Mouse (Mus musculus): ENCODE data around the gene Tph2. TPM values are rescaled to one million over a fixed set of nuclear protein-coding genes. Genes with fewer than 3 reads are reported as not detected.

The Tph2 gene
- total and polyA plus RNA-seq, 3 experiments = not detected

- WGBS = 70% methylated on average over 5 of the region's 5 CpGs
Measured at GRCm38 (mm10) chr10:115160289-115160688, 24.5 kb downstream of the Tph2 start.

GRCm38 (mm10) chr10:115147308-115147707 lies 37.5 kb downstream of the Tph2 start:
- no peak for DNase-seq
- Histone ChIP-seq H3K27me3 (ENCODE audit: control insufficient read depth, insufficient read depth, low read length) (no peaks in the 10 kb centered on the region), H3K9ac (ENCODE audit: low read depth, low read length) (no peak overlapping the region), H3K4me1 (ENCODE audit: control insufficient read depth, insufficient read depth, low read length) (no peaks in the 10 kb centered on the region), H3K4me3 (no peak overlapping the region), H3K36me3 (ENCODE audit: control insufficient read depth, insufficient read depth, low read length) (no peaks in the 10 kb centered on the region), H3K79me2 (replicated peaks; ENCODE audit: control insufficient read depth, insufficient read depth, low read length) (no peaks in the 10 kb centered on the region), H3K27ac (no peak overlapping the region)
- TF ChIP-seq EP300 (IDR thresholded peaks at IDR 0.05; ENCODE audit: insufficient read depth, low read depth, low read length) (no peak), CTCF (IDR thresholded peaks at IDR 0.05) (peak; percentile 45)
- intact Hi-C loops (cut with DNase I) = no loop called here
- WGBS = 76% methylated on average over 5 of the region's 5 CpGs

More at GRCm38 (mm10) chr10:115160289-115160688, 24.5 kb downstream of the Tph2 start:
- no peak for DNase-seq
- Histone ChIP-seq H3K4me1 (ENCODE audit: control insufficient read depth, insufficient read depth, low read length) (no peaks in the 10 kb centered on the region), H3K27me3 (ENCODE audit: control insufficient read depth, insufficient read depth, low read length) (no peaks in the 10 kb centered on the region), H3K4me3 (no peak overlapping the region), H3K36me3 (ENCODE audit: control insufficient read depth, insufficient read depth, low read length) (no peaks in the 10 kb centered on the region), H3K79me2 (replicated peaks; ENCODE audit: control insufficient read depth, insufficient read depth, low read length) (no peaks in the 10 kb centered on the region), H3K27ac (no peak overlapping the region), H3K9ac (ENCODE audit: low read depth, low read length) (no peak overlapping the region)
- intact Hi-C loops (cut with DNase I) = no loop called here
- TF ChIP-seq EP300 (IDR thresholded peaks at IDR 0.05; ENCODE audit: insufficient read depth, low read depth, low read length) = no peak
- TF ChIP-seq POLR2A (IDR thresholded peaks at IDR 0.05; ENCODE audit: insufficient read depth, low read depth, low read length) = no peak
- no peak for TF ChIP-seq CTCF (IDR thresholded peaks at IDR 0.05)

- Histone ChIP-seq H3K36me3 (ENCODE audit: control insufficient read depth, insufficient read depth, low read length) (no peaks in the 10 kb centered on the region), H3K79me2 (replicated peaks; ENCODE audit: control insufficient read depth, insufficient read depth, low read length) (no peaks in the 10 kb centered on the region), H3K27me3 (ENCODE audit: control insufficient read depth, insufficient read depth, low read length) (no peaks in the 10 kb centered on the region), H3K4me1 (ENCODE audit: control insufficient read depth, insufficient read depth, low read length) (no peaks in the 10 kb centered on the region), H3K4me3 (no peak overlapping the region), H3K27ac (no peak overlapping the region), H3K9ac (ENCODE audit: low read depth, low read length) (no peak overlapping the region)
- no peak for TF ChIP-seq POLR2A (IDR thresholded peaks at IDR 0.05; ENCODE audit: insufficient read depth, low read depth, low read length)
- TF ChIP-seq CTCF (IDR thresholded peaks at IDR 0.05) = no peak
- no peak for TF ChIP-seq EP300 (IDR thresholded peaks at IDR 0.05; ENCODE audit: insufficient read depth, low read depth, low read length)
- intact Hi-C loops (cut with DNase I) = no loop called here
- 76% methylated on average over 8 of the region's 8 CpGs for WGBS
- no peak for DNase-seq
Measured at GRCm38 (mm10) chr10:115146257-115146898, 38.4 kb downstream of the Tph2 start.

GRCm38 (mm10) chr10:115144542-115144941 lies 40.3 kb downstream of the Tph2 start:
- TF ChIP-seq POLR2A (IDR thresholded peaks at IDR 0.05; ENCODE audit: insufficient read depth, low read depth, low read length) (no peak), CTCF (IDR thresholded peaks at IDR 0.05) (no peak), EP300 (IDR thresholded peaks at IDR 0.05; ENCODE audit: insufficient read depth, low read depth, low read length) (no peak)
- no peak overlapping the region for H3K9ac ChIP-seq (ENCODE audit: low read depth, low read length)
- DNase-seq = no peak
- no peaks in the 10 kb centered on the region for H3K79me2 ChIP-seq (replicated peaks; ENCODE audit: control insufficient read depth, insufficient read depth, low read length)
- intact Hi-C loops (cut with DNase I) = no loop called here
- no peaks in the 10 kb centered on the region for H3K27me3 ChIP-seq (ENCODE audit: control insufficient read depth, insufficient read depth, low read length)
- no peaks in the 10 kb centered on the region for H3K36me3 ChIP-seq (ENCODE audit: control insufficient read depth, insufficient read depth, low read length)
- H3K27ac ChIP-seq = no peak overlapping the region
- H3K4me3 ChIP-seq = no peak overlapping the region
- WGBS = 26% methylated on average over 5 of the region's 5 CpGs
- no peaks in the 10 kb centered on the region for H3K4me1 ChIP-seq (ENCODE audit: control insufficient read depth, insufficient read depth, low read length)

- no peaks in the 10 kb centered on the region for H3K4me1 ChIP-seq (ENCODE audit: control insufficient read depth, insufficient read depth, low read length)
- H3K9ac ChIP-seq (ENCODE audit: low read depth, low read length) = no peak overlapping the region
- no peaks in the 10 kb centered on the region for H3K36me3 ChIP-seq (ENCODE audit: control insufficient read depth, insufficient read depth, low read length)
- intact Hi-C loops (cut with DNase I) = no loop called here
- DNase-seq = no peak
- H3K4me3 ChIP-seq = no peak overlapping the region
- no peaks in the 10 kb centered on the region for H3K79me2 ChIP-seq (replicated peaks; ENCODE audit: control insufficient read depth, insufficient read depth, low read length)
- no peaks in the 10 kb centered on the region for H3K27me3 ChIP-seq (ENCODE audit: control insufficient read depth, insufficient read depth, low read length)
- TF ChIP-seq POLR2A (IDR thresholded peaks at IDR 0.05; ENCODE audit: insufficient read depth, low read depth, low read length) (no peak), EP300 (IDR thresholded peaks at IDR 0.05; ENCODE audit: insufficient read depth, low read depth, low read length) (no peak), CTCF (IDR thresholded peaks at IDR 0.05) (no peak)
- H3K27ac ChIP-seq = no peak overlapping the region
- 45% methylated on average over 6 of the region's 6 CpGs for WGBS
Measured at GRCm38 (mm10) chr10:115143641-115144040, 41.2 kb downstream of the Tph2 start.

GRCm38 (mm10) chr10:115137016-115137415 lies 47.8 kb downstream of the Tph2 start:
- 45% methylated on average over 7 of the region's 7 CpGs for WGBS
- peak in 1 of 2 experiments; percentile 6 for DNase-seq

More at GRCm38 (mm10) chr10:115137016-115137415, 47.8 kb downstream of the Tph2 start:
- H3K79me2 ChIP-seq (replicated peaks; ENCODE audit: control insufficient read depth, insufficient read depth, low read length) = no peaks in the 10 kb centered on the region
- H3K36me3 ChIP-seq (ENCODE audit: control insufficient read depth, insufficient read depth, low read length) = no peaks in the 10 kb centered on the region
- H3K4me1 ChIP-seq (ENCODE audit: control insufficient read depth, insufficient read depth, low read length) = no peaks in the 10 kb centered on the region
- TF ChIP-seq POLR2A (IDR thresholded peaks at IDR 0.05; ENCODE audit: insufficient read depth, low read depth, low read length) (no peak), CTCF (IDR thresholded peaks at IDR 0.05) (no peak), EP300 (IDR thresholded peaks at IDR 0.05; ENCODE audit: insufficient read depth, low read depth, low read length) (no peak)
- H3K27ac ChIP-seq = no peak overlapping the region
- H3K4me3 ChIP-seq = no peak overlapping the region
- H3K9ac ChIP-seq (ENCODE audit: low read depth, low read length) = no peak overlapping the region
- no peaks in the 10 kb centered on the region for H3K27me3 ChIP-seq (ENCODE audit: control insufficient read depth, insufficient read depth, low read length)
- intact Hi-C loops (cut with DNase I) = no loop called here

All from heart, adult 2 months (tissue).